Mouse (Mus musculus) B cell, adult 2 months (primary cell): ENCODE results near the gene Hspg2.
A peak's percentile ranks its signal among the peaks of the same experiment; 100 is the strongest.
"Not testable (repeated sequence)": the region's sequence is repeated elsewhere in the genome, so short reads cannot be mapped to it uniquely, and the experiment has no call there.

Experiments used
- DNase-seq, 2 experiments: peaks; one replicate each; pipeline ENCODE4 v3.0.0; 2022

Gene Hspg2

GRCm38 (mm10) chr4:137579789-137580188 is 111.2 kb downstream of the Hspg2 start:
- DNase-seq = no peak

GRCm38 (mm10) chr4:137580299-137580698 is 111.7 kb downstream of the Hspg2 start:
- DNase-seq = no peak

GRCm38 (mm10) chr4:137581815-137582214 is 113.2 kb downstream of the Hspg2 start:
- DNase-seq = peak; percentile 70 to 73

DNA sequence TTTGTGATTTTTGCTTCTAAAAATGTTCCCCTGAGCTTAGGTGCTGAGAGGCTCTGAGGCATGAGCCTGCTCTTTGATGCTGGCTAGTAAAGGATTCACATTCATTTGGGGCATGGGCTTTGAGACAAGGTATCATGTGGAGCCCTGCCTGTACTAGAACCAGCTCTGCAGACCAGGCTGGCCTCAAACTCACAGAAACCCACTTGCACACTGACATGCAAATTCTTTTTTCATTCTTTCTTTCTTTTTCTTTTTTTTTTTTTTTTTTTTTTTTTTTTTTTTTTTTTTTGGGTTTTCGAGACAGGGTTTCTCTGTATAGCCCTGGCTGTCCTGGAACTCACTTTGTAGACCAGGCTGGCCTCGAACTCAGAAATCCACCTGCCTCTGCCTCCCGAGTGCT is 120.5 kb downstream of the Hspg2 start:
- DNase-seq = not testable (repeated sequence)

DNA sequence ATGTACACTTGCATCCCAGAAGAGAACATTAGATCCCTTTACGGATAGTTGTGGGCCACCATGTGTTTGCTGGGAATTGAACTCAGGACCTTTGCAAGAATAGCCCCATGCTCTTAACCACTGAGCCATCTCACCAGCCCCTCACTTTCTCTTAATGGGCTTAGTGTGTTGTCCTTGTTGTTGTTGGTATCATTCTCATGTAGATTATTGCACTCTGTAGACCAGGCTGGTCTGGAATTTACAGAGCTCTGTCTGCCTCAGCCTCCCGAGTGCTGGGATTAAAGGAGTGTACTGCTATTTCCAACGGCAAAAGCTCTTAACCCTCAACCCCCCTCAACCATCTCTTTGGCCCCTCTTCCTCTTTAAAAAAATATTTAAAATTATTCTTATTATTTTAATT is 121.0 kb downstream of the Hspg2 start:
- DNase-seq = no peak

DNA sequence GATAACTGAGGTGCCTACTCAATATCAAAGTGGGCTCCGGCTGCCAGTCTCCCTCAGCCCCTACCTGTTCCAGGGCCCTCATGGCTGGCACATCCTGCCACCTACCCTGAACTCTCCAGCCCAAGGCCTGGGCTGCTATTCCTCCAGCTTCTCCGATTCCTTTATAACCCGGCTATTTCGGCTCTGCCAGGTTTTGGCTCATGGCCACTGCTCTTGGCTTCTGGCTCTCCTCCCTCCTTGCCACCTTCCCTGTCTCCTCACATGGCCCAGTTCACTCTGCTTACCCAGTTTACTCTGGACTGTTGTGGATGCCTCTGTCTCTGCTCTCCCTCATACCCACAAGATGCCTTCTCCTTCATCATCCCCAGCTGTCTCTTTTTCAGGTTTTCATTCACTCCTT is 122.4 kb downstream of the Hspg2 start:
- DNase-seq = no peak

DNA sequence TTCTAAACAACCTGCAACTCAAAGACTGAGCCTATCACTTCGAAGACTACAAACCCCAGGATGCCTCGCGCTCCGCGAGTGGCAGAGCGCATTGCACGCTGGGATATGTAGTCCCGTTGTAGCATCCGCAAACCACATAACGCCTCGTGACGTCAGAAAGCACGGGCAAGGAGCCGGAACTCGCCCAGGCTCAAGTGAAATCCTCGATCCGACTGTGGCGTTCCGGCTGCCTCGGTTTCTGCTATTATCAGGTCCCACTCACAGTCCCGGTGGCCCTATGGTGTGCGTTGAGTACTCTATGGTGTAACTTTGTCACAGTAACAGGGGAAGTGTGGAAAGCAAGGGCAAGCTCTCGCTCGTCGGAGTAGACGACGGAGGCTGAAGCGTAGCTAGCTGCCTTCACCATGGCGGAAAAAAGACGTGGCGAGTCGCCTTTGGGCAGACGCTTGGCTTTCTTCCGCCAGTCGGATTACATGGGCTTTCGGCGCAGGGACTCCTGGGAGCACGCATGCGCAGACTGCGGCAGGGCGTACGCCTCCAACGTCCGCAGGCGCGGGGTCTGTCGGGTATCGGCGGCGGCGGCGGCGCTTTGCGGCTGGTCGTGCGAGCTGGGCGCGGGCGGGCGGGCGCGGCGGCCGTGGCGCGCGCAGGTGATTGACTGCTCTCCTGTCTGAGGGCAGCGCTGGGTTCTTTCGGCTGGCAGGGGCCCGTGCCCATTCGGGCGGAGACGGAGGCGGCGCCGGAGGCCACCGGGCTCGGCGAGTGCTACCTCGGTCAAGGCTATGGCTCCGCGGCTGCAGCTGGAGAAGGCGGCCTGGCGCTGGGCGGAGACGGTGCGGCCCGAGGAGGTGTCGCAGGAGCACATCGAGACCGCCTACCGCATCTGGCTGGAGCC is 125.3 kb downstream of the Hspg2 start, which contains the start of gene Usp48:
Gene Usp48 (plus strand): TSS at position 155 of the 895 bp plus-strand sequence.
- peak; percentile 98 for DNase-seq

DNA sequence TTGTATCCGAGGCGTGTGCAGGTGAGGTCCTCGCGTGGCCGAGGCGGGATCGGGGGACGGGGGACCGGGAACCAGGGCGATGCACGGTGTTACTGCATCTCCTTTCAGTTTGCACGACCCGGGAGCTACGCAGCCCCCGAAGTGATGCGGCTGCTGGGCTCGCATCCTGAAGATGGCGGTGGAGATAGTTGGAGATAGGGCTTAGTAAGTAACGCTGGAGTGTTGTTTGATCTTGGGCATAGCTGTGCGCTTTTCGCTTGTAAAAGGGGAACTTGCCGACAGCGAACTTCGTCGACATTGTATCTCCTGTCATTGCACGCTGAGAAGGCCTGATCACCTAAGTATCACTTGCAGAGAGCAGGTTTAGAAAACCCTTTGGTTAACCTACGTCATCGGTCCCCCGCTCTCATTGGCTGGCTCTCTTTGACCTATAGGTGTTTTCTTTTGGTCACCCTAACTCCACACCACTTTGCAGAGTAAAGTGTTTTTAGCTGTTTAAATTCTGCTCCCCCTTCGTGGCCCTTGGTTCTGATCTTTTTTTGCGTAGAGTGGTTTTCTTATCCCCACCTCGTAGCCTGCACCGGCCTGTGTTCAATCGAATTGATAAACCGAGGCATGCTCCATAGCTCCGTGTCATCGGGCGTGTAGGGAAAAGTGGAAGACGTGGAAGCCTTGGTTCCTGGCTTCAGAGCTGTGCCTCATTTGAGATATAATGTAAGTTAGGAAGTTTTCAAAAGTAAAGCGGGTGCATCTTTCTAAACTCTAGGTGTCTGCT is 126.1 kb downstream of the Hspg2 start:
- DNase-seq = peak in 1 of 2 experiments; percentile 68

DNA sequence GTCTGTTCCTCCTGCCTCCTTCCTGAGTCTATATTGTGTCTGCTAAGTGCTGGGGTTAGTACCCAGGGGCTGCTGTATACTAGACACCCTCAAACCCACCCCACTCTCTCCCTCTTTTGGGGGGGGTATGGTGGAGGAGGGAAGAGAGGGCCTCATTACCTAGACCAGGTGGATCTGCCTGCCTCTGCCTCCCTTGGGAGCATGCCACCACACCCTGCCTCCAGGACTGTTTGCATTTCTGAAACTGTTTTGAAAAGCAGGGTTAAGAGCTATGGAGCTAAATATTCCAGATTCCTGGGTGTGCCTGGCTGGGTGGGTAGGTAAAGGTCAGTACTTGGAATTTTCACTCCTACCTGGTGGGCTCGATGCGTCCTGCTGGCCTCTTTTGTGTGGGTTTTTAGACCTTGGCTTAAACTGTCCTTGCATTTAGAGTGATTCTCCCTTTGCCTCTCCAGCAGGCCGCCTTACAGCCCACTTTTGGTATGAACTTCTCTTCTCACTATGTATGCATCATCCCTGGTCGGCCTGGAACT is 128.6 kb downstream of the Hspg2 start:
- DNase-seq = no peak

DNA sequence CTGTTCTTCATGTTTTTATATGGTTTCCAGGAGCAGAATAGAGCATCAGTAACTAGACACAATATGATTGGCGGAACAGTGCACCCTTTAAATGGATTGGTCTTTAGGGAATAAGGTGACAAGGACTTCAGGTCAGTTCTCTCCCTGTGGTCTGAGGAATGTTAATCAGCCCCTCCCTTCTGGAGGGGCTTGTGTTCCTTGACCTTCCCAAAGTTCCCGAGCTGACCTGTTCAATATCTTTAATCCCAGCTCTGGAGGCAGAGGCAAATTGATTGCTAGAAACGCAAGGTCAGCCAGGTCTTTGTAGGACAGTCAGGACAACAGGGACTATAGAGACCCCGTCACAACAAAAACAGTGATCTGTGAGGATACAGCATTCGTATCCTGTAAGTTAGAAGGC is 130.0 kb downstream of the Hspg2 start:
- DNase-seq = no peak

GRCm38 (mm10) chr4:137603449-137604171 is 135.0 kb downstream of the Hspg2 start:
- DNase-seq = no peak

- no peak for DNase-seq
Measured at GRCm38 (mm10) chr4:137607023-137607422, 138.5 kb downstream of the Hspg2 start.

DNA sequence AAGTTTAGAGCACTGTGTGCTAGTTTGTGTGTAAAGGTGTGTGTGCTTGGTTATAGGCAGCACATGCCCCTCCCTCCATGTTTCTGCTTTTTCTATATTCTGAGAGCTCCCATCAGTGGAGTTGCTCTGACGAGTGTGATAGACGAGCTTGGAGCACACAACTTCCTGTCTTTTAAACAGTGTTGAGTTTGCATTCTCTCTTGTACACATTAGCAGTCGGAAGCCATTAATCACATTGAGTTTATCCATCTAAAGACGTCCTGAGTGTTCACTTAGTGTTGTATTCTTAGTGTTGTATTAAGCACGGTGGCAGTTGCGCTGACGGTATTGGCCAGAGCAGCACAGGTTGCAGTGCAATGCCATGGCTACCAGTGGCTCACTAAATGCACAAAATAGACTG is 140.7 kb downstream of the Hspg2 start:
- no peak for DNase-seq

DNA sequence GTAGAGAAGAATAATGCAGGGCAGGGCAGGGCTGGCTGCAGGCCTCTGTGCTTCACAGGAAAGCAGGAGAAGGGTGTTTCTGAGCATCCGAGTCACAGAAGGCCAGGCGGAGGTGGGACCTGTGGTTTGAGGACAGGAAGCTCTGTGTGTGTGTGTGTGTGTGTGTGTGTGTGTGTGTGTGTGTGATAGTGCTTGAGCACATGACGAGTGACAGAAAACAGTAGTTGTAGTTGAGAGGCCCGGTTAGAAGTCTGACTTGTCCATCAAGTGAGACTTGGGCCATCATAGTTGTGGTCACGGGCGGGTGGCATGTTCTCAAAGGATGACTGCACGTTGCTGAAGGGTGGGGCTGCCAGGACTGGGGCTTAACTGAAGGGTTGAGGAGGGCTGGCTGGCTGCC is 141.1 kb downstream of the Hspg2 start:
- DNase-seq = peak; percentile 58 to 65

DNA sequence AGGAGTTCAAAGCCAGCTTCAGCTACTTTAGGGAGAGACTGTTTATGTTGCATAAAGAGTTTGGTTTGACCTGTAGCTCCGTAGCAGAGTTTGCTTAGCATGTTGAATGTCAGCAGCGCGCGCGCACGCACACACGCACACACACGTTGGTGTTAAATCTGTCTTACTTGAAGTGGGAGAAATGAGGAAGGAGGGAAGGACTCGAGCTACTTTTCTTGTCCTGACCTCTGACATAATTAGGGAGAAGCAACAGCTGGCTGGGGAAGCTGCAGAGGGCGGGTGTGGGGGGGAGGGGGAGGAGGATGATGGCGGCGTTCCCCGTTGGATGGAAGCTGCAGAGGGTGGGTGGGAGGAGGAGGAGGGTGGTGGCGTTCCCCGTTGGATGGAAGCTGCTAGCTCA is 141.7 kb downstream of the Hspg2 start:
- DNase-seq = no peak
